Mouse (Mus musculus) CH12.LX (cell line): ENCODE results near the gene Lef1. TPM values are rescaled to one million over a fixed set of nuclear protein-coding genes. Genes with fewer than 3 reads are reported as not detected.

Source experiments
- DNase-seq: peaks from one replicate; pipeline ENCODE4 v3.0.0-alpha.2; 2013; ENCODE audit errors: extremely low read depth
- H3K27ac ChIP-seq: 2 replicates; pipeline ENCODE4 v1.5.1; 2012; ENCODE audit warnings: low read depth, mild to moderate bottlenecking, control low read depth, moderate library complexity; ENCODE audit not compliant: insufficient read depth
- H3K27me3 ChIP-seq: replicated peaks from 2 replicates; pipeline ENCODE3; 2012; ENCODE audit warnings: inconsistent platforms
- H3K36me3 ChIP-seq, 2 experiments: replicated peaks in 1 of 2; 2 replicates each; pipeline versions ENCODE3 to v1.6.1; 2012; ENCODE audit warnings: inconsistent platforms in 1 of 2, low read length in 1 of 2, mild to moderate bottlenecking in 1 of 2, mixed read lengths in 1 of 2, moderate library complexity in 1 of 2; ENCODE audit not compliant: control insufficient read depth in 1 of 2, insufficient read depth in 1 of 2
- H3K4me1 ChIP-seq, 2 experiments: 2 replicates each; pipeline ENCODE4 v1.6.1; 2012; ENCODE audit warnings: inconsistent platforms in 1 of 2, moderate library complexity in 1 of 2; ENCODE audit not compliant: insufficient read depth in 2 of 2, control insufficient read depth in 1 of 2
- H3K4me2 ChIP-seq: 2 replicates; pipeline ENCODE4 v1.6.1; 2012; ENCODE audit warnings: low read depth, mild to moderate bottlenecking, control low read depth; ENCODE audit not compliant: poor library complexity, insufficient read depth, severe bottlenecking
- H3K4me3 ChIP-seq, 3 experiments: fragments of 150-350 bp in 1 of 3; sonication (generic) in 1 of 3; replicated peaks in 1 of 3; 2 replicates each; pipeline versions ENCODE3 to v1.5.1; 2011 to 2012; ENCODE audit warnings: low read depth in 2 of 3, low read length in 2 of 3, mild to moderate bottlenecking in 2 of 3, moderate library complexity in 2 of 3, control low read depth in 1 of 3, improper control_type of control experiment in 1 of 3, inconsistent platforms in 1 of 3, mixed read lengths in 1 of 3; ENCODE audit not compliant: poor library complexity in 1 of 3
- H3K79me2 ChIP-seq: replicated peaks from 2 replicates; pipeline ENCODE4 v1.6.1; 2012; ENCODE audit warnings: mild to moderate bottlenecking, moderate library complexity; ENCODE audit not compliant: control insufficient read depth, poor library complexity, insufficient read depth, severe bottlenecking; ENCODE audit errors: extremely low read depth
- H3K9ac ChIP-seq: 2 replicates; pipeline ENCODE4 v1.6.1; 2012; ENCODE audit warnings: low read depth, mild to moderate bottlenecking, control low read depth, moderate library complexity; ENCODE audit not compliant: insufficient read depth
- H3K9me3 ChIP-seq: replicated peaks from 2 replicates; pipeline ENCODE3; 2012; ENCODE audit warnings: low read length, inconsistent platforms, mixed read lengths
- BHLHE40 ChIP-seq: IDR thresholded peaks from 2 replicates; pipeline ENCODE4 v1.6.1; 2011; ENCODE audit warnings: mild to moderate bottlenecking, low read depth, low read length, improper control_type of control experiment
- CHD1 ChIP-seq: IDR thresholded peaks from 2 replicates; pipeline ENCODE4 v1.6.1; 2012; ENCODE audit warnings: low read depth, low read length, improper control_type of control experiment, inconsistent platforms
- CHD2 ChIP-seq: IDR thresholded peaks from 2 replicates; pipeline ENCODE4 v1.6.1; 2011; ENCODE audit warnings: low read length, improper control_type of control experiment
- CTCF ChIP-seq, 2 experiments: IDR thresholded peaks in 1 of 2; conservative IDR thresholded peaks in 1 of 2; 2 replicates each; pipeline ENCODE4 v1.5.1; 2011 to 2012; ENCODE audit warnings: low read depth in 2 of 2, low read length in 2 of 2, improper control_type of control experiment in 1 of 2, inconsistent platforms in 1 of 2, mild to moderate bottlenecking in 1 of 2, moderate library complexity in 1 of 2
- E2F4 ChIP-seq: IDR thresholded peaks from 2 replicates; pipeline ENCODE4 v1.6.1; 2011; ENCODE audit warnings: low read depth, low read length, improper control_type of control experiment; ENCODE audit not compliant: insufficient replicate concordance
- EP300 ChIP-seq: IDR thresholded peaks from 2 replicates; pipeline ENCODE4 v1.6.1; 2011; ENCODE audit warnings: low read length, improper control_type of control experiment
- ETS1 ChIP-seq: conservative IDR thresholded peaks from 2 replicates; pipeline ENCODE4 v1.6.1; 2012; ENCODE audit warnings: low read depth, mild to moderate bottlenecking, inconsistent platforms, low read length, improper control_type of control experiment, moderate library complexity
- HCFC1 ChIP-seq: IDR thresholded peaks from 2 replicates; pipeline ENCODE4 v1.6.1; 2012; ENCODE audit warnings: low read depth, mild to moderate bottlenecking, inconsistent platforms, low read length, improper control_type of control experiment
- IRF4 ChIP-seq: IDR thresholded peaks from 2 replicates; pipeline ENCODE4 v1.6.1; 2014; ENCODE audit warnings: low read depth, mild to moderate bottlenecking, inconsistent platforms, low read length, improper control_type of control experiment
- JUN ChIP-seq: IDR thresholded peaks from 2 replicates; pipeline ENCODE4 v1.6.1; 2011; ENCODE audit warnings: low read depth, mild to moderate bottlenecking, low read length, improper control_type of control experiment, moderate library complexity; ENCODE audit not compliant: insufficient read depth
- JUND ChIP-seq: conservative IDR thresholded peaks from 2 replicates; pipeline ENCODE4 v1.6.1; 2011; ENCODE audit warnings: low read depth, low read length, improper control_type of control experiment
- KAT2A ChIP-seq: IDR thresholded peaks from 2 replicates; pipeline ENCODE4 v1.6.1; 2012; ENCODE audit warnings: low read length, improper control_type of control experiment, inconsistent platforms; ENCODE audit not compliant: insufficient replicate concordance
- MAFK ChIP-seq: IDR thresholded peaks from 2 replicates; pipeline ENCODE4 v1.6.1; 2011; ENCODE audit warnings: low read length, improper control_type of control experiment; ENCODE audit not compliant: insufficient replicate concordance
- MAX ChIP-seq: IDR thresholded peaks from 2 replicates; pipeline ENCODE4 v1.6.1; 2011; ENCODE audit warnings: low read length, improper control_type of control experiment
- MAZ ChIP-seq: IDR thresholded peaks from 2 replicates; pipeline ENCODE4 v1.6.1; 2012; ENCODE audit warnings: low read depth, mild to moderate bottlenecking, inconsistent platforms, low read length, improper control_type of control experiment, moderate library complexity
- MXI1 ChIP-seq: IDR thresholded peaks from 2 replicates; pipeline ENCODE4 v1.6.1; 2011; ENCODE audit warnings: mild to moderate bottlenecking, low read depth, low read length, improper control_type of control experiment
- MYC ChIP-seq: IDR thresholded peaks from 2 replicates; pipeline ENCODE4 v1.6.1; 2011; ENCODE audit warnings: low read depth, mild to moderate bottlenecking, improper control_type of control experiment, low read length
- NRF1 ChIP-seq: IDR thresholded peaks from 2 replicates; pipeline ENCODE4 v1.6.1; 2014; ENCODE audit warnings: low read depth, mild to moderate bottlenecking, inconsistent platforms, low read length, improper control_type of control experiment, moderate library complexity
- PAX5 ChIP-seq: IDR thresholded peaks from 2 replicates; pipeline ENCODE4 v1.6.1; 2012; ENCODE audit warnings: low read length, inconsistent platforms, mixed read lengths
- POLR2A ChIP-seq: IDR thresholded peaks from 2 replicates; pipeline ENCODE4 v1.6.1; 2011; ENCODE audit warnings: low read depth, mild to moderate bottlenecking, improper control_type of control experiment, low read length
- POLR2AphosphoS2 ChIP-seq: IDR thresholded peaks from 2 replicates; pipeline ENCODE4 v1.6.1; 2011; ENCODE audit warnings: low read depth, low read length, improper control_type of control experiment
- RAD21 ChIP-seq: IDR thresholded peaks from 2 replicates; pipeline ENCODE4 v1.6.1; 2011; ENCODE audit warnings: low read depth, mild to moderate bottlenecking, low read length, improper control_type of control experiment, moderate library complexity
- SMC3 ChIP-seq: IDR thresholded peaks from 2 replicates; pipeline ENCODE4 v1.6.1; 2011; ENCODE audit warnings: low read depth, low read length, improper control_type of control experiment
- TCF12 ChIP-seq: IDR thresholded peaks from 2 replicates; pipeline ENCODE4 v1.6.1; 2014; ENCODE audit warnings: low read depth, mild to moderate bottlenecking, inconsistent platforms, low read length, improper control_type of control experiment
- UBTF ChIP-seq: IDR thresholded peaks from 2 replicates; pipeline ENCODE4 v1.6.1; 2012; ENCODE audit warnings: low read depth, mild to moderate bottlenecking, inconsistent platforms, low read length, improper control_type of control experiment, moderate library complexity
- USF1 ChIP-seq: IDR thresholded peaks from 2 replicates; pipeline ENCODE4 v1.6.1; 2014; ENCODE audit warnings: low read depth, mild to moderate bottlenecking, inconsistent platforms, low read length, improper control_type of control experiment
- USF2 ChIP-seq: conservative IDR thresholded peaks from 2 replicates; pipeline ENCODE4 v1.6.1; 2011; ENCODE audit warnings: low read depth, low read length, improper control_type of control experiment
- ZKSCAN1 ChIP-seq: IDR thresholded peaks from 2 replicates; pipeline ENCODE4 v1.6.1; 2012; ENCODE audit warnings: low read depth, inconsistent platforms, low read length, improper control_type of control experiment, borderline replicate concordance
- ZMIZ1 ChIP-seq: IDR thresholded peaks from 2 replicates; pipeline ENCODE4 v1.6.1; 2012; ENCODE audit warnings: low read depth, mild to moderate bottlenecking, inconsistent platforms, low read length, improper control_type of control experiment
- dilution Hi-C: fragments of 300-500 bp; cut with MboI; formaldehyde crosslinking; loops from 2 replicates; pipeline ENCODE4 v1.14.3; 2020; ENCODE audit warnings: low sequenced_read_pairs; ENCODE audit not compliant: extremely low pct_unique_long_range_greater_than_20kb, extremely low pct_ligation_motif_present
- in situ Hi-C: fragments of 300-500 bp; cut with MboI; formaldehyde crosslinking; loops from 3 replicates; pipeline ENCODE4 v1.14.3; 2019; ENCODE audit warnings: low sequenced_read_pairs, low pct_ligation_motif_present, low pct_unique_long_range_greater_than_20kb, mixed read lengths
- polyA plus RNA-seq: library from polyadenylated mRNA; unstranded; fragments of >175 nt; gene quantifications from 2 replicates; pipeline ENCODE4 v1.2.1, GENCODE M21; 2012; ENCODE audit warnings: low read depth; ENCODE audit not compliant: insufficient read length
- total RNA-seq, 2 experiments: library from RNA; depleted of rRNA; stranded (reverse); fragments of 300-350 nt in 1 of 2; fragments of >200 nt in 1 of 2; gene quantifications; 2 replicates each; pipeline ENCODE4 v1.2.3; 2012 to 2014

Gene Lef1
- total and polyA plus RNA-seq, 3 experiments = 1.8 to 14.5 (median 4.4) TPM

DNA sequence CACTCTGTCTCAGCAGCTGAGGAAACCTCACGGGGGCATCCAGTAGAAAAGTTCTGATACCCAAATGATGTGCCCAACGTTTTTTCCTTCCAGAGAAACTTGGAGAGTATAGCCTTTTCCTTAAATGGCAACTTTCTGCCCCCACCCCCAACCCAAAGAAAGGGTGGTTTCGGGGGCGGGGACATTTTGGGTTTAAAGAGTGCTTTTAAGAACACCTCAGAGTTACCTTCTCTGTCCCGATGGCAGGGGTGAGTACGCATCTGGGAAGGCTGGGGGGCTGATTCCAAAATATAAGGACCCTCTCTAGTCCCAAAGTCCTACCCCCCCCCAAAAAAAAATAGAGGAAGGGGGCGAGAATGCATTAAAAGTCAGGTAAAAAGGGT is 2.3 kb downstream of the Lef1 start:
- dilution Hi-C loops = no loop called here
- Histone ChIP-seq H3K4me3 (peak overlapping the region; percentile 49 to 76 (median 52)), H3K4me2 (peak overlapping the region; percentile 74), H3K9ac (peak overlapping the region; percentile 68), H3K27ac (peak overlapping the region; percentile 62; the same call in 1 of the 2 replicates), H3K27me3 (peaks cover 56% of the 10 kb centered on the region), H3K79me2 (peaks cover 24% of the 10 kb centered on the region), H3K9me3 (peaks cover 10% of the 10 kb centered on the region), H3K36me3 (peaks cover 3 to 10% of the 10 kb centered on the region in 2 experiments), H3K4me1 (peaks cover 7 to 34% of the 10 kb centered on the region in 2 experiments)
- TF ChIP-seq RAD21 (no peak), KAT2A (no peak), TCF12 (0 out of 2 replicates have a peak, but pooled peaks have one; percentile 4), POLR2A (peak; percentile 62), IRF4 (peak; percentile 10; the same call in 1 of the 2 replicates), BHLHE40 (0 out of 2 replicates have a peak, but pooled peaks have one; percentile 2)
- no peak for DNase-seq
- in situ Hi-C loops = no loop called here

DNA sequence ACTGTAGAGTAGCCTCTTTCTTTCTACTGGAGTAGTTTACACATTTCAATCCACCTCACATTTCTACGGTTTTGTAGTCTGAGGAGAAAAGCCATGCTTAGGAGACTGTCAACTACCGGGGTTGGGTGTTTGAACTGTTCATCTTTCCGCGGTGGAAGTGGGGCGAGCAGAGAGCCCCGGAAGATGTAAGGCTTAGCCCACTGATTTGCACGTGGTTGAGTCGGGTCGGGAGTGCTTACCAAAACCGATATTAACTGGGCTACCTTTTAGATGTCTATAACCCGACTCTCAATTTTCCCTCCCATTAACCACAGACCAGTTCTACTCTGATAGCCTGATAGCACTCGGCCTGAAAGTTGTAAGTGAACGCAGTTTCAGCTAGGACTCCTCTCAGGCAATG is 2.8 kb downstream of the Lef1 start:
- TF ChIP-seq IRF4 (peak; percentile 61), CHD2 (no peak), CHD1 (no peak), MAZ (no peak), MAX (peak; percentile 74), USF1 (no peak), SMC3 (no peak), ZKSCAN1 (no peak), HCFC1 (no peak), MAFK (no peak), USF2 (no peak), MXI1 (peak; percentile 90), POLR2AphosphoS2 (no peak), NRF1 (no peak), PAX5 (no peak), MYC (peak; percentile 85; the same call in 1 of the 2 replicates), UBTF (no peak), ETS1 (no peak), EP300 (0 out of 2 replicates have a peak, but pooled peaks have one; percentile 20), ZMIZ1 (no peak), E2F4 (no peak), JUN (no peak), CTCF (conservative IDR thresholded peaks at IDR 0.05 in 1 of 2, IDR thresholded peaks at IDR 0.05 in 1 of 2; ENCODE audit: low read depth in 2 of 2, low read length in 2 of 2) (no peak), JUND (no peak), BHLHE40 (peak; percentile 58; the same call in 1 of the 2 replicates)
- Histone ChIP-seq H3K79me2 (peaks cover 24% of the 10 kb centered on the region), H3K27me3 (peaks cover 52% of the 10 kb centered on the region), H3K4me2 (peak overlapping the region; percentile 74; the same call in 1 of the 2 replicates), H3K9ac (peak overlapping the region; percentile 68), H3K27ac (peak overlapping the region; percentile 32; the same call in 1 of the 2 replicates), H3K4me1 (peaks cover 7 to 38% of the 10 kb centered on the region in 2 experiments), H3K4me3 (peak overlapping the region; percentile 49 to 76 (median 52)), H3K36me3 (peaks cover 3 to 10% of the 10 kb centered on the region in 2 experiments), H3K9me3 (peaks cover 10% of the 10 kb centered on the region)
- DNase-seq = no peak
- dilution Hi-C loops = no loop called here
- in situ Hi-C loops = no loop called here
